Mouse (Mus musculus): ENCODE measurements around the gene Speer4e. TPM values are rescaled to one million over a fixed set of nuclear protein-coding genes. Genes with fewer than 3 reads are reported as not detected.
"Not testable (repeated sequence)": the region's sequence is repeated elsewhere in the genome, so short reads cannot be mapped to it uniquely, and the experiment has no call there.

Gene Speer4e
- polyA plus RNA-seq, 1 experiment from 2014 or later, result not detected

- H3K4me2 ChIP-seq (ENCODE audit: low read length); H3K9ac ChIP-seq (ENCODE audit: low read length); H3K4me3 ChIP-seq (ENCODE audit: low read depth, low read length); H3K4me1 ChIP-seq (ENCODE audit: control insufficient read depth, insufficient read depth, low read length); H3K36me3 ChIP-seq (ENCODE audit: control insufficient read depth, insufficient read depth, low read length); H3K27me3 ChIP-seq (replicated peaks; ENCODE audit: control insufficient read depth, insufficient read depth, low read length); DNase-seq (ENCODE audit: low spot score); ATAC-seq; H3K27ac ChIP-seq (ENCODE audit: low read depth, low read length): not testable (repeated sequence)
- H3K9me3 ChIP-seq (replicated peaks; ENCODE audit: control insufficient read depth, low read length), result peaks cover 19% of the 10 kb centered on the region
These were observed 15.4 kb upstream of the Speer4e start for GRCm38 (mm10) chr5:14953587-14953986.

DNA sequence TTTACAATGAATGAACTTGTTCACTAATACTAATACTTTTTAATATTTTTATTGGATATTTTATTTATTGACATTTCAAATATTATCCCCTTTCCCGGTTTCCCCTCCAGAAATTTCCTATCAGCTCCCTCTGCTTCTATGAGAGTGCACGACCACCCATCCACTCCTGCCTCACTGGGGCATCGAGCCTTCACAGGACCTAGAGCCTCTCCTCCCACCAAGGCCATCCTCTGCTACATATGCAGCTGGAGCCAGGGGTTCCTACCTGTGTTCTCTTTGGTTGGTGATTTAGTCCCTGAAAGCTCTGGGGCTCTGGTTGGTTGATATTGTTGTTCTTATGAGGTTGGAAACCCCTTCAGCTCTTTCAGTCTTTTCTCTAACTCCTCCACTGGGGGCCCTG lies 14.5 kb upstream of the Speer4e start:
- WGBS, result 66% methylated on average over 3 of the region's 3 CpGs
- not testable (repeated sequence) for DNase-seq (ENCODE audit: low spot score); H3K4me1 ChIP-seq (ENCODE audit: control insufficient read depth, insufficient read depth, low read length); H3K4me2 ChIP-seq (ENCODE audit: low read length); ATAC-seq; H3K9ac ChIP-seq (ENCODE audit: low read length); H3K36me3 ChIP-seq (ENCODE audit: control insufficient read depth, insufficient read depth, low read length); H3K4me3 ChIP-seq (ENCODE audit: low read depth, low read length); H3K27me3 ChIP-seq (replicated peaks; ENCODE audit: control insufficient read depth, insufficient read depth, low read length); H3K27ac ChIP-seq (ENCODE audit: low read depth, low read length)
- peaks cover 19% of the 10 kb centered on the region for H3K9me3 ChIP-seq (replicated peaks; ENCODE audit: control insufficient read depth, low read length)

DNA sequence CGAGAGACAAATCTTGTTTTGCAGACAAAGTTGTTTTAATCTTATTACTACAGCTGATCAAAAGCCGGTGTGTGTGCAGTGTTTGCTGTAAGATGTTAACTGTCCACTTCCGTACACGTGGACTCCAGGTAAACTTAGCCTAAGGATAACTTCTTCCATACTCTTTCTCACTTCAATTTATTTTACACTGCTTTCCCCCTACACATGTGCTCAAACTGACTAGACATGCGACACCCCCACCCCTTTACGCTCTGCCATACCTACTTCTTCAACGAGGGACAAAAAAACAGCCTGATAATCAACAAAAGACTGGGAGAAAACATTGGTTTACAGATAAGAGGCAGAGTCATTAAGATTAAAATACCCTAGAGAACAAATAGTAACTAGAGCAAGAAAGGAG lies 13.6 kb upstream of the Speer4e start:
- not testable (repeated sequence) for DNase-seq (ENCODE audit: low spot score); ATAC-seq; H3K4me1 ChIP-seq (ENCODE audit: control insufficient read depth, insufficient read depth, low read length); H3K36me3 ChIP-seq (ENCODE audit: control insufficient read depth, insufficient read depth, low read length); H3K4me3 ChIP-seq (ENCODE audit: low read depth, low read length); H3K27ac ChIP-seq (ENCODE audit: low read depth, low read length); H3K4me2 ChIP-seq (ENCODE audit: low read length); H3K9ac ChIP-seq (ENCODE audit: low read length); H3K27me3 ChIP-seq (replicated peaks; ENCODE audit: control insufficient read depth, insufficient read depth, low read length)
- 69% methylated on average over 7 of the region's 7 CpGs for WGBS
- peaks cover 18% of the 10 kb centered on the region for H3K9me3 ChIP-seq (replicated peaks; ENCODE audit: control insufficient read depth, low read length)

DNA sequence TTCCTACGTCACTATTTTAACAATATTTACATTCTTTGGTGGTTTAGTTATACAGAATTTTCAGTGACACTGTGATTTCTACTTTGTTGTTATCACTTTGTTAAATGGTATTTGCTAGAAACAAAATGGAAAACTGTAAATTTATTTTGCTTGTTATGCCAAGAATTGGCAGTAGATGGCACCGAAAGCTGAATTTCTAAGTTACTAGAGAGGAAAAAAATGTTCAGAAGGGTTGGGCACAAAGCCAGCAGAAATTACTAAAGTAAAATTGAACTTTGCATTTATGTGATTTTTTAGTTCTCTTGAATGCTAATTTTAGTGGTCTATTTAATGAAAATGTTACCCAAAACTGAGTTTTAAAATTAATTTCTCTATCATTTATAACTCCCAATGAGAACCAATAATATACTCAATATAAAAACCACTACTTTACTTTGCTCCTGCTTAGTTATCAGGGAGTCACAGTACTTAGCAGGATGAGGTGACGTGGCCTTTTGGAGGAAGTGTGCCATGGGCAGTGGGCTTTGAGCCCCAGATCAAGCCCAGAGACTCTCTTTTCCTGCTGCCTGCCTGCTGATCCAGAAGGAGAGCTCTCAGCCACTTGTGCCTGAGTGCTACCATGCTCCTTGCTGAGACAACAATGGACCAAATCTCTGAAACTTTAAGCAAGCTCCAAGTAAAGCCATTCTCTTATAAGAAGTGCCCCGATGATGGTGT lies 9.4 kb upstream of the Speer4e start:
- H3K36me3 ChIP-seq (ENCODE audit: control insufficient read depth, insufficient read depth, low read length); ATAC-seq; H3K9ac ChIP-seq (ENCODE audit: low read length); H3K4me1 ChIP-seq (ENCODE audit: control insufficient read depth, insufficient read depth, low read length); H3K4me3 ChIP-seq (ENCODE audit: low read depth, low read length); DNase-seq (ENCODE audit: low spot score); H3K4me2 ChIP-seq (ENCODE audit: low read length); H3K9me3 ChIP-seq (replicated peaks; ENCODE audit: control insufficient read depth, low read length); H3K27ac ChIP-seq (ENCODE audit: low read depth, low read length); H3K27me3 ChIP-seq (replicated peaks; ENCODE audit: control insufficient read depth, insufficient read depth, low read length): not testable (repeated sequence)
- WGBS, result 70% methylated on average over 4 of the region's 4 CpGs

- not testable (repeated sequence) for H3K36me3 ChIP-seq (ENCODE audit: control insufficient read depth, insufficient read depth, low read length); H3K4me2 ChIP-seq (ENCODE audit: low read length); H3K4me1 ChIP-seq (ENCODE audit: control insufficient read depth, insufficient read depth, low read length); H3K4me3 ChIP-seq (ENCODE audit: low read depth, low read length); H3K9ac ChIP-seq (ENCODE audit: low read length); H3K27me3 ChIP-seq (replicated peaks; ENCODE audit: control insufficient read depth, insufficient read depth, low read length); H3K27ac ChIP-seq (ENCODE audit: low read depth, low read length); ATAC-seq; H3K9me3 ChIP-seq (replicated peaks; ENCODE audit: control insufficient read depth, low read length); DNase-seq (ENCODE audit: low spot score)
- WGBS, result 66% methylated on average over 4 of the region's 4 CpGs
These were observed 7.3 kb upstream of the Speer4e start for GRCm38 (mm10) chr5:14945524-14945923.

DNA sequence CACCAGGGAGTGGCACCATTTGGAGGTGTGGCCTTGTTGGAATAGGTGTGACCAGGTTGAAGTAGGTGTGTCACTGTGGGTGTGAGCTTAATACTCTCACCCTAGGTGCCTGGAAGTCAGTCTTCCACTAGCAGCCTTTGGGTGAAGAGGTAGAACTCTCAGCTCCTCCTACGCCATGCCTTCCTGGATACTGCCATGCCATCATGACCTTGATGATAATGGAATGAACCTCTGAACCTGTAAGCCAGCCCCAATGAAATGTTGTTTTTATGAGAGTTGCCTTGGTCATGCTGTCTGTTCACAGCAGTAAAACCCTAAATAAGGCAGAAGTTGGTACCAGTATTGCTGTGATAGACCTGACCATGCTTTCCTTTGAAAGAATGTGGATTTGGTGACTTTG lies 2.8 kb upstream of the Speer4e start:
- H3K9me3 ChIP-seq (replicated peaks; ENCODE audit: control insufficient read depth, low read length); H3K4me3 ChIP-seq (ENCODE audit: low read depth, low read length); H3K36me3 ChIP-seq (ENCODE audit: control insufficient read depth, insufficient read depth, low read length); H3K9ac ChIP-seq (ENCODE audit: low read length); H3K4me1 ChIP-seq (ENCODE audit: control insufficient read depth, insufficient read depth, low read length); H3K27ac ChIP-seq (ENCODE audit: low read depth, low read length); ATAC-seq; H3K27me3 ChIP-seq (replicated peaks; ENCODE audit: control insufficient read depth, insufficient read depth, low read length); H3K4me2 ChIP-seq (ENCODE audit: low read length); DNase-seq (ENCODE audit: low spot score): not testable (repeated sequence)
- WGBS, result 86% methylated on average over 1 of the region's 1 CpGs

GRCm38 (mm10) chr5:14933721-14934120 lies 4.5 kb downstream of the Speer4e start:
- H3K27me3 ChIP-seq (replicated peaks; ENCODE audit: control insufficient read depth, insufficient read depth, low read length); ATAC-seq; H3K4me1 ChIP-seq (ENCODE audit: control insufficient read depth, insufficient read depth, low read length); H3K4me2 ChIP-seq (ENCODE audit: low read length); H3K9ac ChIP-seq (ENCODE audit: low read length); H3K9me3 ChIP-seq (replicated peaks; ENCODE audit: control insufficient read depth, low read length); H3K36me3 ChIP-seq (ENCODE audit: control insufficient read depth, insufficient read depth, low read length); H3K4me3 ChIP-seq (ENCODE audit: low read depth, low read length); H3K27ac ChIP-seq (ENCODE audit: low read depth, low read length); DNase-seq (ENCODE audit: low spot score): not testable (repeated sequence)
- 72% methylated on average over 5 of the region's 6 CpGs for WGBS

- H3K36me3 ChIP-seq (ENCODE audit: control insufficient read depth, insufficient read depth, low read length); H3K27ac ChIP-seq (ENCODE audit: low read depth, low read length); H3K4me2 ChIP-seq (ENCODE audit: low read length); H3K9me3 ChIP-seq (replicated peaks; ENCODE audit: control insufficient read depth, low read length); H3K9ac ChIP-seq (ENCODE audit: low read length); H3K4me1 ChIP-seq (ENCODE audit: control insufficient read depth, insufficient read depth, low read length); DNase-seq (ENCODE audit: low spot score); H3K4me3 ChIP-seq (ENCODE audit: low read depth, low read length); ATAC-seq; H3K27me3 ChIP-seq (replicated peaks; ENCODE audit: control insufficient read depth, insufficient read depth, low read length): not testable (repeated sequence)
- 32% methylated on average over 4 of the region's 4 CpGs for WGBS
These were observed 11.2 kb downstream of the Speer4e start for GRCm38 (mm10) chr5:14927047-14927446.

DNA sequence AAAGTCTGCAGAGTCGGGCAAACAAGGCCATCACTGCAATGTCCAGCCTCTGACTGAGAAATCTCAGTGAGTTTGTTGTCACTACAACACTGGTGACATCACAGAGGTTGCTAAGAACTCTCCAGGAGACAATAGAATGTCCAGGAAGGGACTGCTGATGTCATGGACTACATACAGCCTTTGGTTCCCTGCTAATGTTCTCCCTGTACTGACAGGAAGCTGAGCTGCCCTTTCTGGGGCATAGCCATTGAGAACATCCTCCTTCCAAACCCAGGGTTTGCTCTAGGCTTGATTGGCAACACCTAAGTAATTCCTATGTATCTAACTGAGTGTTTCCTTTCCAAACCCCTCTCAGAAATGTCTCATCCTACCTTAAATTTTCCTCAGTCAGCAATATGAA lies 23.4 kb downstream of the Speer4e start, which contains the start of gene Gm9758:
Gene Gm9758 (minus strand): TSS at position 101 of the 400 bp plus-strand sequence.
- not testable (repeated sequence) for H3K9ac ChIP-seq (ENCODE audit: low read length); H3K4me2 ChIP-seq (ENCODE audit: low read length); H3K27ac ChIP-seq (ENCODE audit: low read depth, low read length); H3K27me3 ChIP-seq (replicated peaks; ENCODE audit: control insufficient read depth, insufficient read depth, low read length); H3K4me1 ChIP-seq (ENCODE audit: control insufficient read depth, insufficient read depth, low read length); ATAC-seq; H3K9me3 ChIP-seq (replicated peaks; ENCODE audit: control insufficient read depth, low read length); DNase-seq (ENCODE audit: low spot score); H3K36me3 ChIP-seq (ENCODE audit: control insufficient read depth, insufficient read depth, low read length); H3K4me3 ChIP-seq (ENCODE audit: low read depth, low read length)
- 32% methylated on average over 1 of the region's 1 CpGs for WGBS
